Mouse (Mus musculus) liver, embryonic 14.5 days (tissue): Measurements from ENCODE around the gene Aox4.

Experiments used
- CTCF ChIP-seq: IDR thresholded peaks from 2 replicates; pipeline ENCODE4 v1.5.1; 2016; ENCODE audit warnings: antibody characterized with exemption, low read depth, control low read depth
- EP300 ChIP-seq: IDR thresholded peaks from 2 replicates; pipeline ENCODE4 v1.6.1; 2016; ENCODE audit warnings: antibody characterized with exemption, low read depth

- TF ChIP-seq CTCF (no peak), EP300 (no peak)
These were observed 70.9 kb downstream of the Aox4 start for GRCm38 (mm10) chr1:58280939-58281624.
